Mouse (Mus musculus) limb, embryonic 15.5 days (tissue): ENCODE measurements around the gene Zmynd8. TPM values are rescaled to one million over a fixed set of nuclear protein-coding genes. Genes with fewer than 3 reads are reported as not detected.

Experiments used
- ATAC-seq: fragments of 200-750 bp; cut with Nextera tagmentation; 2 replicates; pipeline ENCODE4 v1.8.0; 2017; ENCODE audit warnings: low read depth, moderate TSS enrichment; ENCODE audit not compliant: insufficient number of reproducible peaks, low FRiP score, low TSS enrichment
- H3K27ac ChIP-seq: fragments of 300-500 bp; sonication (generic); 2 replicates; pipeline ENCODE4 v1.5.1; 2015; ENCODE audit warnings: moderate library complexity, mild to moderate bottlenecking, inconsistent platforms
- H3K27me3 ChIP-seq: fragments of 300-500 bp; sonication (generic); 2 replicates; pipeline ENCODE4 v1.6.1; 2015; ENCODE audit warnings: inconsistent platforms
- H3K36me3 ChIP-seq: fragments of 300-500 bp; sonication (generic); 2 replicates; pipeline ENCODE4 v1.6.1; 2015; ENCODE audit warnings: inconsistent platforms
- H3K4me1 ChIP-seq: fragments of 300-500 bp; sonication (generic); 2 replicates; pipeline ENCODE4 v1.6.1; 2015; ENCODE audit warnings: inconsistent platforms
- H3K4me2 ChIP-seq: fragments of 300-500 bp; sonication (generic); 2 replicates; pipeline ENCODE4 v1.6.1; 2015; ENCODE audit warnings: mild to moderate bottlenecking, inconsistent platforms
- H3K4me3 ChIP-seq: fragments of 300-500 bp; sonication (generic); 2 replicates; pipeline ENCODE4 v1.5.1; 2015; ENCODE audit warnings: mild to moderate bottlenecking, inconsistent platforms
- H3K9ac ChIP-seq: fragments of 300-500 bp; sonication (generic); 2 replicates; pipeline ENCODE4 v1.6.1; 2015; ENCODE audit warnings: inconsistent platforms
- H3K9me3 ChIP-seq: fragments of 300-500 bp; sonication (generic); 2 replicates; pipeline ENCODE4 v1.6.1; 2016; ENCODE audit warnings: inconsistent platforms
- WGBS: fragments of 180-500 bp; shearing (Covaris S2); methylation state at CpG from one replicate; pipeline ENCODE4 v1.1.7; 2015; 5-methylcytosine and 5-hydroxymethylcytosine counted together
- polyA plus RNA-seq: library from polyadenylated mRNA; unstranded; fragments of >200 nt; fragmentation: Nextera tagmentation; extraction: Ambion mirVana; gene quantifications from 2 replicates; pipeline ENCODE4 v1.2.1, GENCODE M21; 2015

Gene Zmynd8
- polyA plus RNA-seq, 1 experiment from 2014 or later: 52.2 TPM

DNA sequence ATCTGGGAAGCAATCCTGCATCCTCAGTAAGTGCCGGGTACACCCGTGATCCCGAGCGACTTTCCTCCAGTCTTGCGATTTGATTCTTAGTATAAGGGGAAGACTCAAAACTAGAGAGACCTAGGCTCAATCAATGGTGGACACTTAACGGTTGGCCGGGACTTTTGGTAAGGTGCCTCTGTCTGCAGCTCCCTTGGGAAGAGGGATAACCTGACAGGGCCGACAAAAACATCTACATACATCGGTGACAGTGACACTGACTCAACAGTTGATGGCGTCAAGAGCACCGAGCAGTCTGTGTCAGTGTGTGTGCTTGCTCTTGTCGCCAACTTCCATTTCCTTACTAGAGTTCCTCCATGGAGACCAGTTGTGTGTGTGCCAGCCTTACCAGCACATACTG, 77.1 kb downstream of the Zmynd8 start:
- peaks cover 19% of the 10 kb centered on the region for H3K4me1 ChIP-seq
- H3K4me3 ChIP-seq: no peak overlapping the region
- no peaks in the 10 kb centered on the region for H3K27me3 ChIP-seq
- H3K36me3 ChIP-seq: peaks cover 88% of the 10 kb centered on the region
- no peak for ATAC-seq
- WGBS: 91% methylated on average over 12 of the region's 12 CpGs
- peak overlapping the region; percentile 84; the same call in 1 of the 2 replicates for H3K27ac ChIP-seq
- no peak overlapping the region for H3K9ac ChIP-seq
- no peak overlapping the region for H3K4me2 ChIP-seq
- H3K9me3 ChIP-seq: no peaks in the 10 kb centered on the region

DNA sequence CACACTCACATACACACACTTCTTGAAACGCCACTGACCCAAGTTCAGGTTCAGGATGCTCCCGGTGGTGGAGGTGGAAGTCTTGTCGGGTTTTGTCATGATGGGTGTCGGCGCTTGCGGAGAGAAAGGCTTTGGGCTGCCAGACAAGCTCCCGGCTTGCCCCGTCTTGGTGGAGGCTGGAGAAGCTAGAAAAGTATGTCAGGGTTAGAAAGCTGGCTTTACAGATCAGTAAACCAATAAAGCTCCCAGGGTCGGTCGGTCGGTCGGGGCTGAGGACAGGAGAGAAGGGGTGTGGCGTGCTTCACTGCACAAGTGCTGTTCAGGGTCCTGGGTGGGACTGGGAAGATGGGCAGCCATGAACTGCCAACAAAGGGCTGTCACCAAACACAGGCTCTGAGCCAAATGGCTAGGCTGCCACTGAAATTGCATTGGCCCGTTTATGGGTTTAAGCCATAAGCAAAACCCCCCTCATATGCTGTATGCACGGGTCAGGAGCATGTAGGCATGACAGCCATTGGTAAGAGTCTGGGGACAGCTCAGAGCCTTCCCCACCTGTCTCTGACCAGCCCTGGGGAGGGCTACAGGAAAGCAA, 78.2 kb downstream of the Zmynd8 start:
- peaks cover 91% of the 10 kb centered on the region for H3K36me3 ChIP-seq
- no peak overlapping the region for H3K4me3 ChIP-seq
- H3K4me1 ChIP-seq: peaks cover 13% of the 10 kb centered on the region; the same call in 1 of the 2 replicates
- no peaks in the 10 kb centered on the region for H3K9me3 ChIP-seq
- WGBS: 60% methylated on average over 15 of the region's 15 CpGs
- ATAC-seq: no peak
- no peaks in the 10 kb centered on the region for H3K27me3 ChIP-seq
- H3K9ac ChIP-seq: no peak overlapping the region
- no peak overlapping the region for H3K4me2 ChIP-seq
- H3K27ac ChIP-seq: peak overlapping the region; percentile 84

- peak; percentile 30; the same call in 1 of the 2 replicates for ATAC-seq
- Histone ChIP-seq H3K9ac (no peak overlapping the region), H3K4me1 (peaks cover 16% of the 10 kb centered on the region; the same call in 1 of the 2 replicates), H3K27me3 (no peaks in the 10 kb centered on the region), H3K36me3 (peaks cover 89% of the 10 kb centered on the region), H3K9me3 (no peaks in the 10 kb centered on the region), H3K27ac (peak overlapping the region; percentile 84), H3K4me2 (no peak overlapping the region), H3K4me3 (no peak overlapping the region)
- 59% methylated on average over 3 of the region's 3 CpGs for WGBS
Observed at GRCm38 (mm10) chr2:165820073-165820472, 78.7 kb downstream of the Zmynd8 start.

DNA sequence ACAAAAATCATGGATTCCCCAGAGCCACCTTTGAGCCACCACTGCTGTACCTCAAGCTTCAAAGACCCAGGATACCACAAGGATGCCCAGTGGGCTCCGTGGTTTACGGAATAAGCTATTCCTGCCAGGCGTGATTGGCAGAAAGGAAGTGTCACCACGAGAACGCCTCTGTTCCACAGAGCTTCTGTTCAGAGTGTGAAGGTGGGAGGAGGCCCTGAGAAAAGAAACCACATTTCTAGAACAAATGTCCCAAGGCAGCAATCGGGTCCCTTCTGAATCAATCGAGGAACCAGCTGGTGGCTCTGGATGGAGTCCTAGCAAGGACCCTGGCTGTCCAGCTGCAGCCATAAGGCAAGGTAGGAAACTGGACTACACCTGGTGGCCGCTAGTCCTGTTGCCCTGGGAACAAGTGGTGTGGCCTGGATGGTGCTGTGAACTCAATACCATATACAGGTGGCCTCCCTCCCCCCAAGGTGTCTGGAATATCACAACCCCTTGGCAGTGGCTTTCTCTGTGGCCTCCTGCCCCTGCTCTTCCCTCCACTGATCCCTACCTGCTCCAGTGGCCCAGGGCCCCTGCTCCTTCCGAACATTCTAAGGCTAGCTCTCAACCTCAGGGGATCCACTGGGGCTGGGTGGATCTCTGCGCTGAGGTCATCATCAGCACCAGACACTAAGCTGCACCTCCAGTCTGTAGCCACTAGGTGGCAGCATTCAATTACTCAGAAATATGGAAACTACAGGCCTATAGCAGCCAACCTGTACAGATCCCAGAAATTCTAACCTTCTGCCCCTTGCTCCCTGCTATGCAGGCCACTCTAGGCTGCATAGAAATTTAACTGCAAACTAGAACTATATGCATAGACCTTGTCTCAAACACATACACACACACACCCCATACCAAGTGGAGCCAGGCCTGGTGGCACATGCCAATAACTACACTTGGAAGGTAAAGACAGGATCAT, 79.5 kb downstream of the Zmynd8 start:
- Histone ChIP-seq H3K27ac (peak overlapping the region; percentile 84), H3K4me1 (peaks cover 17% of the 10 kb centered on the region; the same call in 1 of the 2 replicates), H3K27me3 (no peaks in the 10 kb centered on the region), H3K36me3 (peaks cover 89% of the 10 kb centered on the region), H3K4me3 (no peak overlapping the region), H3K4me2 (no peak overlapping the region), H3K9ac (no peak overlapping the region), H3K9me3 (no peaks in the 10 kb centered on the region)
- 73% methylated on average over 10 of the region's 10 CpGs for WGBS
- peak; percentile 46; the same call in 1 of the 2 replicates for ATAC-seq

DNA sequence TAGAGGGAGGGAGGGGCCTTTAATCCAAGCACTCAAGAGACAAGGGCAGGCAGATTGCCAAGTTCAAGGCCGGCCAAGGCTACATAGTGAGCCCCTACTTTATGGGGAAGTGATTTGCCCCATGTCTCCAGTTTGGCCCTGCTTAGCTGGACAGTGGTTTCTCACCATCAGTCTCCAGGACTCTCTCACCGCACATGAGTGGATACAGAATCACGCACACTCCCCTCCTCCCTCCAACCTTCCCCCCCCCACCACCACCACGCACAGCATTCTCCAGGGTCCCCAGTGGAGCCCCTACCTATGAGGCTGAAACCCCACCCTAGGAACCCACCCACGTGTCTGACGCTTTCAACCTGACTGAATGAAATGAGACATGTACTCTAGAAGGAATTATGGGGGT, 80.2 kb downstream of the Zmynd8 start:
- H3K27me3 ChIP-seq: no peaks in the 10 kb centered on the region
- no peaks in the 10 kb centered on the region for H3K9me3 ChIP-seq
- H3K4me3 ChIP-seq: no peak overlapping the region
- 87% methylated on average over 6 of the region's 6 CpGs for WGBS
- H3K4me2 ChIP-seq: no peak overlapping the region
- H3K36me3 ChIP-seq: peaks cover 89% of the 10 kb centered on the region
- ATAC-seq: no peak
- H3K27ac ChIP-seq: no peak overlapping the region
- H3K4me1 ChIP-seq: peaks cover 17% of the 10 kb centered on the region; the same call in 1 of the 2 replicates
- no peak overlapping the region for H3K9ac ChIP-seq

GRCm38 (mm10) chr2:165817437-165817836, 81.4 kb downstream of the Zmynd8 start:
- peaks cover 86% of the 10 kb centered on the region for H3K36me3 ChIP-seq
- H3K4me1 ChIP-seq: peaks cover 17% of the 10 kb centered on the region; the same call in 1 of the 2 replicates
- H3K4me2 ChIP-seq: no peak overlapping the region
- no peak overlapping the region for H3K27ac ChIP-seq
- H3K9ac ChIP-seq: no peak overlapping the region
- H3K4me3 ChIP-seq: no peak overlapping the region
- 94% methylated on average over 10 of the region's 10 CpGs for WGBS
- H3K9me3 ChIP-seq: no peaks in the 10 kb centered on the region
- H3K27me3 ChIP-seq: no peaks in the 10 kb centered on the region
- ATAC-seq: no peak

- Histone ChIP-seq H3K9ac (no peak overlapping the region), H3K9me3 (no peaks in the 10 kb centered on the region), H3K27ac (no peak overlapping the region; the same call in 1 of the 2 replicates), H3K4me1 (peaks cover 11% of the 10 kb centered on the region; the same call in 1 of the 2 replicates), H3K4me2 (no peak overlapping the region), H3K27me3 (no peaks in the 10 kb centered on the region), H3K4me3 (no peak overlapping the region), H3K36me3 (peaks cover 87% of the 10 kb centered on the region)
- WGBS: 84% methylated on average over 25 of the region's 28 CpGs
- ATAC-seq: no peak
Observed at GRCm38 (mm10) chr2:165815103-165815880, 83.5 kb downstream of the Zmynd8 start.

DNA sequence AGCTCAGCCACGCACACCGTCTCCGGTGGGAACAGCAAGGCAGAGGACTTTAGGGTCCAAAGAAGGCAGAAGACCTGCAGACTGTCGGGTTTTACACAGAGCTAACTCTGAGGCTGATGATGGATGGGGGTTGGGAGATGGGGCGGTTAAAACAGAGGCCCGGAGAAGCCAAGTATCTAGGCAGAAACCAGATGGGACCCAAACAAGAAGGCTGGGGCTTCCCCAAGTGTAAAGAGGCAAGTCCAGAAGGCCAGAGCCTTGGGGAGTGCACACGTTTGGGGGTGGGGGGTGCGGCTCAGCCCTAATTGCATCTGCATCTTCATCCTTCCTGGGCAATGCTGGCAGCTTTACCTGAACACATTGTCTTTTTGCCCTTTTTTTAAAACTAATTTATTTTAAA, 85.9 kb downstream of the Zmynd8 start:
- Histone ChIP-seq H3K36me3 (peaks cover 89% of the 10 kb centered on the region), H3K4me3 (no peak overlapping the region), H3K27ac (no peak overlapping the region), H3K9ac (no peak overlapping the region), H3K4me2 (no peak overlapping the region), H3K27me3 (no peaks in the 10 kb centered on the region), H3K9me3 (no peaks in the 10 kb centered on the region), H3K4me1 (peaks cover 4% of the 10 kb centered on the region; the same call in 1 of the 2 replicates)
- WGBS: 92% methylated on average over 8 of the region's 8 CpGs
- ATAC-seq: no peak

- no peak for ATAC-seq
- Histone ChIP-seq H3K36me3 (peaks cover 90% of the 10 kb centered on the region), H3K9me3 (no peaks in the 10 kb centered on the region), H3K9ac (no peak overlapping the region), H3K4me1 (peaks cover 4% of the 10 kb centered on the region; the same call in 1 of the 2 replicates), H3K27ac (no peak overlapping the region), H3K4me2 (no peak overlapping the region), H3K4me3 (no peak overlapping the region), H3K27me3 (no peaks in the 10 kb centered on the region)
- 58% methylated on average over 5 of the region's 5 CpGs for WGBS
Observed at GRCm38 (mm10) chr2:165811536-165811935, 87.3 kb downstream of the Zmynd8 start.

- Histone ChIP-seq H3K4me1 (peaks cover under 1% of the 10 kb centered on the region; the same call in 1 of the 2 replicates), H3K27me3 (no peaks in the 10 kb centered on the region), H3K27ac (no peak overlapping the region), H3K9ac (no peak overlapping the region), H3K4me2 (no peak overlapping the region), H3K4me3 (no peak overlapping the region), H3K9me3 (no peaks in the 10 kb centered on the region), H3K36me3 (peaks cover 92% of the 10 kb centered on the region)
- no peak for ATAC-seq
- WGBS: 85% methylated on average over 5 of the region's 5 CpGs
Observed at GRCm38 (mm10) chr2:165809901-165810477, 88.8 kb downstream of the Zmynd8 start.

DNA sequence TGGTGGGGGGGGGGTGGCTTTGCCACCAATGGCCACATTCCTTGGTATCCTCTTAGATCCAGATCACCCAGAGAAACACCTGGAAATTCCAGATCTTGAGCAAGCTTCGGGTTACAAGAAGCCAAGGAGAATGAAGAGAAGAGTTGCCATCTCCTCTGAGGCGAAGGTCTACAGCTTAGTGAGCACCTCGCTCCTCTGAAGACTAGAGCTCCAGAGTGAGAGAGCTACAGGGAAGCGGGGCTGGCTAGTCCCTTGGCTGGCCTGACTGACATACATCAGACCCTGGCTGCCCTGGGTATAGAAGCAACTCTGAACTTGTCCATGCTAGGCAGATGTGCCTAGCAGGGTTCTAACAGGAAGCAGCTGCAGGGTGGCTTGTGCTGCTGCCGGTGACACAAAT, 89.7 kb downstream of the Zmynd8 start:
- Histone ChIP-seq H3K36me3 (peaks cover 92% of the 10 kb centered on the region), H3K9ac (no peak overlapping the region), H3K4me2 (no peak overlapping the region), H3K27ac (no peak overlapping the region), H3K27me3 (no peaks in the 10 kb centered on the region), H3K4me3 (no peak overlapping the region), H3K9me3 (no peaks in the 10 kb centered on the region), H3K4me1 (no peaks in the 10 kb centered on the region; the same call in 1 of the 2 replicates)
- WGBS: 90% methylated on average over 5 of the region's 5 CpGs
- ATAC-seq: no peak
